Mouse (Mus musculus) bone marrow, adult 2 months (tissue): ENCODE measurements around the gene Tsc22d4. TPM values are rescaled to one million over a fixed set of nuclear protein-coding genes. Genes with fewer than 3 reads are reported as not detected.

Experiments used
- H3K27ac ChIP-seq: fragments of 200-500 bp; 2 replicates; pipeline ENCODE4 v1.5.1; 2012; ENCODE audit warnings: low read depth, mild to moderate bottlenecking, control low read depth, inconsistent platforms, low read length; ENCODE audit not compliant: control insufficient read depth, poor library complexity, insufficient read depth
- H3K4me1 ChIP-seq: fragments of 200-500 bp; 2 replicates; pipeline ENCODE4 v1.6.1; 2011; ENCODE audit warnings: low read length; ENCODE audit not compliant: control insufficient read depth, insufficient read depth
- H3K4me3 ChIP-seq: fragments of 200-500 bp; replicated peaks from 2 replicates; pipeline ENCODE3; 2011; ENCODE audit warnings: mild to moderate bottlenecking, low read depth, low read length, control low read depth; ENCODE audit not compliant: control insufficient read depth
- CTCF ChIP-seq: fragments of 200-500 bp; IDR thresholded peaks from 2 replicates; pipeline ENCODE4 v1.5.1; 2011; ENCODE audit warnings: low read length, control low read depth; ENCODE audit not compliant: control insufficient read depth, insufficient read depth
- POLR2A ChIP-seq: fragments of 200-500 bp; IDR thresholded peaks from 2 replicates; pipeline ENCODE4 v1.6.1; 2011; ENCODE audit warnings: low read depth, mild to moderate bottlenecking, control low read depth, low read length, borderline replicate concordance; ENCODE audit not compliant: control insufficient read depth
- WGBS: fragments of 180-500 bp; shearing (Covaris S2); methylation state at CpG from one replicate; pipeline ENCODE4 v1.1.7; 2018; 5-methylcytosine and 5-hydroxymethylcytosine counted together
- polyA plus RNA-seq: library from polyadenylated mRNA; stranded (reverse); fragments of >200 nt; gene quantifications from 2 replicates; pipeline ENCODE4 v1.2.4, GENCODE M21; 2011; ENCODE audit warnings: low replicate concordance; ENCODE audit not compliant: missing spikeins, insufficient read depth, insufficient read length

The Tsc22d4 gene
- polyA plus RNA-seq, 1 experiment, result 144 TPM

- H3K27ac ChIP-seq, result no peak overlapping the region
- WGBS, result 82% methylated on average over 13 of the region's 13 CpGs
- no peak for TF ChIP-seq CTCF
- no peak for TF ChIP-seq POLR2A
- H3K4me1 ChIP-seq, result no peaks in the 10 kb centered on the region; the same call in 1 of the 2 replicates
- no peak overlapping the region for H3K4me3 ChIP-seq
Measured at GRCm38 (mm10) chr5:137753111-137753832, 7.7 kb downstream of the Tsc22d4 start.

- WGBS, result 87% methylated on average over 5 of the region's 5 CpGs
- Histone ChIP-seq H3K4me3 (no peak overlapping the region), H3K4me1 (no peaks in the 10 kb centered on the region; the same call in 1 of the 2 replicates), H3K27ac (no peak overlapping the region)
- TF ChIP-seq POLR2A (no peak), CTCF (no peak)
Measured at GRCm38 (mm10) chr5:137755425-137755824, 9.9 kb downstream of the Tsc22d4 start.

DNA sequence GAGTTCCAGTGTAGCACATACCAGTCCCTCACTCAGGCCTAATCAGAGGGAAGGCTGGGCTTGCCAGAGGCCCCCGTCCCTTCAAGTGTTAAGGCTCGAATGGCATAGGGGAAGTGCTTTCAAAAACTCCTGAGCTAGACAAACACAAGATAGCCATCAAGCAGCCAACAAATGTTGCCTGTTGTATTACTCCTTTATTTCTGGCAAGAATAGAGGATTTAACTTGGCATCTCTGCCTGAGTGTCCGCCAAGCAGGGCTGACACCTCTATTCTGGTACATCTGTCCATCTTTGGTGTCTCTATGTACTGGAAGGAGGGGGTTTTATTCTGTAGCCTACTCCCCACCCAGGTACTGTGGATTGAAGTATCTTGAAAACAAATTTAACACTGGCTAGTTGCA is 10.6 kb downstream of the Tsc22d4 start:
- no peak for TF ChIP-seq CTCF
- no peak for TF ChIP-seq POLR2A
- Histone ChIP-seq H3K4me3 (no peak overlapping the region), H3K4me1 (no peaks in the 10 kb centered on the region; the same call in 1 of the 2 replicates), H3K27ac (no peak overlapping the region)
- WGBS, result 69% methylated on average over 3 of the region's 3 CpGs

GRCm38 (mm10) chr5:137756882-137757661 is 11.5 kb downstream of the Tsc22d4 start:
- WGBS, result 50% methylated on average over 10 of the region's 10 CpGs
- H3K4me1 ChIP-seq, result no peaks in the 10 kb centered on the region; the same call in 1 of the 2 replicates
- H3K27ac ChIP-seq, result no peak overlapping the region
- TF ChIP-seq CTCF (peak; percentile 94), POLR2A (no peak; the same call in 1 of the 2 replicates)
- H3K4me3 ChIP-seq, result no peak overlapping the region

GRCm38 (mm10) chr5:137757887-137758286 is 12.4 kb downstream of the Tsc22d4 start:
- Histone ChIP-seq H3K4me3 (no peak overlapping the region), H3K4me1 (no peaks in the 10 kb centered on the region; the same call in 1 of the 2 replicates), H3K27ac (no peak overlapping the region)
- WGBS, result 85% methylated on average over 6 of the region's 6 CpGs
- no peak for TF ChIP-seq POLR2A
- TF ChIP-seq CTCF, result no peak

DNA sequence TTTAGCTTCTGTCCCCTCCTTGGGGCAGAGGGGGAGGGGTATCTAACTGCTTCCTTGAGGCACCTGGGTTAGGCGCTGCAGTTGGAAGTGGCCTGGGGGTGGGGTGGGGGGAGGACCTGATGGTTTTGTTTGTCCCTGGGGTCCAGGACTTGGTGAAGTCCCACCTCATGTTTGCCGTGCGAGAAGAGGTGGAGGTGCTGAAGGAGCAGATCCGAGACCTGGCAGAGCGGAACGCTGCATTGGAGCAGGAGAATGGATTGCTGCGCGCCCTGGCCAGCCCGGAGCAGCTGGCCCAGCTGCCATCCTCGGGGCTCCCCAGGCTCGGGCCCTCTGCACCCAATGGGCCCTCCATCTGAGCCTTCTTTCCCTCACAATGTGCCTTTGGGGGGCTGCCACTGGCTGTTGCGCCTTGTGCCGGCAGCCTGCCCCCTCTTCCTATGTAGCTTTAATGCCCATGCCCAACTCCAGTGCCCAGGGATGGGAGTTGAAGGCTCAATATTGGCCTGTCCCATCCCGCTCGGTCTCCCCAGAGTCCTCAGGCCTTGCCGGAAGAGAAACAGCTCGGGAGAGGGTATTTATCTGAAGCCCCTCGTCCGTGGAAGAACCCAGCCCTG is 13.5 kb downstream of the Tsc22d4 start:
- H3K4me1 ChIP-seq, result no peaks in the 10 kb centered on the region; the same call in 1 of the 2 replicates
- TF ChIP-seq CTCF (no peak), POLR2A (no peak)
- 95% methylated on average over 19 of the region's 19 CpGs for WGBS

DNA sequence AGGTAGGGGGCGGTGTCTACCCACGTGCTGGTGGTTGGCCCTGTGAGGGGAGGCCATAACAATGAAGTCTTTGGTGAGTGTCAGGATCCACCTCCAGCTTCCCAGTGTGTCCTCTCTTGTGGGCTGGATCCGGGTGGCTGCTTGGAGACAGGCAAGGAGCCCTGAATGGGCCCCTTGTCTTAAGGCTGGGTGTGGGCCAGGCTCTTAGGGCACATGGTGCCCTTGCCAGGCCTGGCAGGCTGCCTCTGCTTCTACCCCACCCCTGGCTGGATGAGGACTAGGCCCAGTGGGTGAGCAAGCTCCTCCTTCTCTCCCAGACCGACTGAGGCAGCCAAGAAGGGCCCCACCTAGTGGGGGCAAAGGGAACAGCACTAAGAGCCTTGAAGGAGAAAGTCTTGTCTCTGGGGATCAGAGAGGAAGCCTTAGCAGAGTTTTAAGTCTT is 14.5 kb downstream of the Tsc22d4 start:
- peak; percentile 36; the same call in 1 of the 2 replicates for TF ChIP-seq POLR2A
- peak; percentile 95 for TF ChIP-seq CTCF
- no peaks in the 10 kb centered on the region; the same call in 1 of the 2 replicates for H3K4me1 ChIP-seq
- H3K27ac ChIP-seq, result peak overlapping the region; percentile 23; the same call in 1 of the 2 replicates
- H3K4me3 ChIP-seq, result no peak overlapping the region
- 44% methylated on average over 4 of the region's 4 CpGs for WGBS

More for the DNA sequence above, 13.5 kb downstream of the Tsc22d4 start:
- Histone ChIP-seq H3K4me3 (no peak overlapping the region), H3K27ac (no peak overlapping the region)
